Mouse (Mus musculus): Measurements from ENCODE around the gene Vmac.

DNA sequence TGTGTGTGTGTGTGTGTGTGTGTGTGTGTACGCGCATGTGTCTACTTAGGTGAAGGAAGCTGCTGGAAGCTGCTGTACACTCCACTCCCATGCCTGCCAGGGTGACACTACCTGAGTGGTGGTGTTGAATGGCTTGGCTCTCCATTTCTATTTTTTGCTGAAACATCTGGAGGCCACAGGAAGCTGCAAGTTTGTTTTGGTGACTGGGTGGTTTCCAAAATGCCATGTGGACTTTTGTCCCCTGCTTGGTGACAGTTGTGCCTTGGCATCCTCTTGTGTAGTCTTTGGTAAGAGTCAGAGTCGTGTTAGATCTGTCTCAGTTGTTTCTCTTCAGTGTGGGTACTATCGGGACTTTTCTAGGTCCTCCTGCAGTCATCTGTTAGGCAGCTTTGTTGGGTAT, 31.0 kb downstream of the Vmac start:
- TF ChIP-seq CTCF (IDR thresholded peaks at IDR 0.05 in 2 of 3, conservative IDR thresholded peaks at IDR 0.05 in 1 of 3; ENCODE audit: control insufficient read depth in 1 of 3, insufficient read depth in 1 of 3, low read depth in 2 of 3, low read length in 3 of 3, poor library complexity in 1 of 3, severe bottlenecking in 1 of 3) (no peak), ZMIZ1 (IDR thresholded peaks at IDR 0.05; ENCODE audit: low read depth, low read length) (no peak), POLR2AphosphoS2 (IDR thresholded peaks at IDR 0.05; ENCODE audit: low read length) (no peak), USF1 (IDR thresholded peaks at IDR 0.05; ENCODE audit: low read depth, low read length) (no peak), POLR2A (IDR thresholded peaks at IDR 0.05; ENCODE audit: control insufficient read depth in 1 of 2, insufficient read depth in 1 of 2, low read depth in 1 of 2, low read length in 2 of 2, poor library complexity in 1 of 2) (no peak), ZKSCAN1 (IDR thresholded peaks at IDR 0.05; ENCODE audit: low read depth, low read length) (no peak), TAL1 (IDR thresholded peaks at IDR 0.05; ENCODE audit: low read length) (no peak), CHD2 (IDR thresholded peaks at IDR 0.05; ENCODE audit: low read length) (no peak), USF2 (IDR thresholded peaks at IDR 0.05; ENCODE audit: borderline replicate concordance in 1 of 2, insufficient read depth in 1 of 2, low read depth in 1 of 2, low read length in 2 of 2) (no peak), TBP (IDR thresholded peaks at IDR 0.05; ENCODE audit: low read depth, low read length) (no peak)
